Mouse (Mus musculus): Measurements from ENCODE around the gene Polr3e.

DNA sequence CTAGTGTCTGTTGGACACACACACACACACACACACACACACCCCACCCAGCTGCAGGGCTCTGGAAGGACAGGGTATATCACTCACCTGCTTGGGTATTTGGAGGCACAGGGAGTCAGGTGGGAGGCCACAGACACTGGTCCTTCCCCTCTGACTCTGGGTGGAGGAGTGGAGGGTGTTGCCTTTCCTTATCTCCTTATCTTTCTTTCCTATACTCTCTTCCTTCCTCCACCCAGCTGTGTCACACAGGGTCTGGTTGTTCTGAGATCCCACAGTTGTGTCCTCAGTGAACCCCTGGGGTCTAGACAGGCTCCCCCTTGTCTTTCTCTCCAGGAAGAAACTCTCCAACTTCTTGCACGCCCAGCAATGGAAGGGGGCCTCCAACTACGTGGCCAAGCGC lies 37.6 kb upstream of the Polr3e start:
- TF ChIP-seq CTCF (IDR thresholded peaks at IDR 0.05; ENCODE audit: low read depth): no peak
- no peak for TF ChIP-seq EP300 (IDR thresholded peaks at IDR 0.05; ENCODE audit: low read depth)

Measured in liver, postnatal 0 days (tissue).